Mouse (Mus musculus): ENCODE results near the gene Tfip11.

DNA sequence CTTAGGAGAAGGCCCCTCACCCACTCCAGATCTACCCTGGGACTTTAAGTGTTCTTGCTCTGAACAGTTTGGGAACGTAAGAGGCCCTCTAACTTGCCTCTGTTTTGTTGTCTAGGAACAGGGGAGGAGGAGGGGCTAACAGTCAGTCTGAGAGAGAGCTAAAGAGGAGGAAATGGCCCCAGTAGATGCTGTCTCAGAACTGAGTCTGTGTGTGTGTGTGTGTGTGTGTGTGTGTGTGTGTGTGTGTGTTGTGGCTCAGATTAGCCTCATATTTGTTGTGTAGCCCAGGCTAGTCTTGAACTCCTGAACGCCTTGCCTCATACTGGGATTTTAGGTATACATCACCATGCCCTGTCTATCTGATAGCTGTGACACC lies 39.6 kb upstream of the Tfip11 start:
- no peak for TF ChIP-seq POLR2A (IDR thresholded peaks at IDR 0.05; ENCODE audit: insufficient read length, low read depth)
- no peak for TF ChIP-seq E2F4 (IDR thresholded peaks at IDR 0.05; ENCODE audit: insufficient read depth)
- TF ChIP-seq MYOD1 (IDR thresholded peaks at IDR 0.05; ENCODE audit: control insufficient read depth in 1 of 3, insufficient read length in 2 of 3, low read depth in 2 of 3): no peak
- no peak for TF ChIP-seq POLR2AphosphoS2 (IDR thresholded peaks at IDR 0.05; ENCODE audit: insufficient read length, low read depth)
- no peak for TF ChIP-seq MAX (IDR thresholded peaks at IDR 0.05; ENCODE audit: low read depth)
- no peak for TF ChIP-seq CEBPB (IDR thresholded peaks at IDR 0.05; ENCODE audit: insufficient read depth, poor library complexity, severe bottlenecking)
